Mouse (Mus musculus): ENCODE data around the gene Gm49383.
A peak's percentile ranks its signal among the peaks of the same experiment; 100 is the strongest.
"Not testable (repeated sequence)": the region's sequence is repeated elsewhere in the genome, so short reads cannot be mapped to it uniquely, and the experiment has no call there.

Gm49383 gene

DNA sequence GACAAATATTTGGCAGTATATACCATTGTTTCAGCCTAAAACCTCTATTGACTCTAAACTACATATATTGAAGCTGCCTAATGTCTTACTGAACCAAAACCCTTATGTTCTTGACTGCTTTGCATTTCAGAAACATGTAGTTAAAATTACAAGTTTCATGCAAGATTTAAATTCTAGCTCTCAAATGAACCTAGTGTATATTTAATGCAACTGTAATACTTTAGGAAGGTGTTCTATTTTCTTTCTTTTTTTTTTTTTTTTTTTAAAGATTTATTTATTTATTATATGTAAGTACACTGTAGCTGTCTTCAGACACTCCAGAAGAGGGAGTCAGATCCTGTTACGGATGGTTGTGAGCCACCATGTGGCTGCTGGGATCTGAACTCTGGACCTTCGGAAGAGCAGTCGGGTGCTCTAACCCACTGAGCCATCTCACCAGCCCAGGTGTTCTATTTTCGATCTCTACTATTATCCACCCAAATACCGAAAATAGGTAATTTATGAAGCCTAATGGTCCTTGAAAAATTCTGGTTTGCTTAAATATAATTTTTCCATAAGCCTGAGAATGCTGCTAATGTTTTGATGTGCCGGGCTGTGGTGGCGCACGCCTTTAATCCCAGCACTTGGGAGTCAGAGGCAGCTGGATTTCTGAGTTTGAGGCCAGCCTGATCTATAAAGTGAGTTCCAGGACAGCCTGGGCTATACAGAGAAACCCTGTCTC lies 29.9 kb downstream of the Gm49383 start:
- not testable (repeated sequence) for DNase-seq (ENCODE audit: low spot score in 2 of 2)

DNA sequence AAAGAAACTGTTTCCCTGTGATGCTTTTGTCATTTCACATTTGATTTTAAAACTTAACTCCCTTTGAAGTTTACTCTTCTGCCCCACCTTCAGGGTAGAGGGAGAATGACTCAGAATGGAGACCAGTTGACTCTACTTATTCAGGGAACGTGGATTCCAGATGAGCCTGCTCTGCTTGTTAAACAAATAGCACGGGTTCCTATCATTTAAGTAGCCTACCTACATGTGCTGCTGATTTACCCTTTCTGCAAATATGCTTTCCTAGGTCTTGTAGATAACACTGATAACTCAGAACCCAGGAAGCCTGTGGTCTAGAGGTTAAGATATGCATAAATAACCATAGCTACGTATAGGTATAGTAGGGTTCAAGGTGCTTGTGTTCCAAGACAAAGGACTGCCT lies 32.0 kb downstream of the Gm49383 start:
- no peak for DNase-seq (ENCODE audit: low spot score in 2 of 2)

- DNase-seq (ENCODE audit: low spot score in 2 of 2) = not testable (repeated sequence)
These were observed 33.3 kb downstream of the Gm49383 start for GRCm38 (mm10) chr12:69163586-69163985.

DNA sequence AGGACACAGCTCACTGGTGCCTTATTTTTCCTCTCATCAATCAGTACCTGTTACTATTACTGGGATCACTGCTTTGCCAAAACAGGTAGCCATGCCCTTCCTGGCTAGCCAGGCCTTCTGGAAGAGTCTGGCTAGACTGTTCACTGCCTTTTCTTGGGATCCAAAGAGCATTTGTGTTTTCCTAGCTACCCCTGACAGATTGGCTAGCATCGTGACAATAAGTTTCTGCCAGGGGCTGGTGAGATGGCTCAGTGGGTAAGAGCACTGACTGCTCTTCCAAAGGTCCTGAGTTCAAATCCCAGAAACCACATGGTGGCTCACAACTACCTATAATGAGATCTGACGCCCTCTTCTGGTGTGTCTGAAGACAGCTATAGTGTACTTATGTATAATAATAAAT lies 36.2 kb downstream of the Gm49383 start:
- DNase-seq (ENCODE audit: low spot score in 2 of 2) = not testable (repeated sequence)

- DNase-seq (ENCODE audit: low spot score in 2 of 2) = no peak
These were observed 37.3 kb downstream of the Gm49383 start for GRCm38 (mm10) chr12:69159578-69159940.

DNA sequence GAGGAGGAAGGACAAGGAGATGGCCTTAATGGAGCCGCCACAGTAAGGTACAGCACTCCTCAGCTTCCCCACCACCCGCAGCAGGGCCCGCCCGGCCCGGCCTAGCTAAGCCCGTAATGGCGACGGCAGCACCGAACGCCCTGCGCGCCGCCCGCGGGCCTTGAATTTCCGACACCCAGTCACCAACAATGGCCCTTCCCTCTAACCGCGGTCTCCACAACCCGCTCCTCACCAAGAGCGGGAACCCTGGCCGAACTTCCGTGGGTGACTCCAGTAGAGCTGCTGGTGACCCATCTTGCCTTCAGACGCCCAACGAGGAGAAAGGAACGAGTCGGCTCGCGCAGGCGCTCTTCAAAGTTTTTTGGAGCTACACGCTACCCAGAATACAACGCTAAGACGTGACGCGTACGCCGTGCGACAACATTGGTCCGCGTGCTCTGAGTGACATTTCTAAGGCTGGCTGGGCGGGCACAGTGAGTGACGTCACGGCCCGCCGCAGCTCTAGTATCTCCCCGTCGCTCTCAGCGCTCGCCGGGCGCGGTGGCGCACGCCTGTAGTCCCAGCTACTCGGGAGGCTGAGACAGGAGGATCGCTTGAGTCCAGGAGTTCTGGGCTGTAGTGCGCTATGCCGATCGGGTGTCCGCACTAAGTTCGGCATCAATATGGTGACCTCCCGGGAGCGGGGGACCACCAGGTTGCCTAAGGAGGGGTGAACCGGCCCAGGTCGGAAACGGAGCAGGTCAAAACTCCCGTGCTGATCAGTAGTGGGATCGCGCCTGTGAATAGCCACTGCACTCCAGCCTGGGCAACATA lies 37.9 kb downstream of the Gm49383 start, which contains the start of gene Rps29:
Rps29 (minus strand) TSS at position 422 of the 813 bp plus-strand sequence.
- DNase-seq (ENCODE audit: low spot score in 2 of 2) = peak; percentile 95 to 99

DNA sequence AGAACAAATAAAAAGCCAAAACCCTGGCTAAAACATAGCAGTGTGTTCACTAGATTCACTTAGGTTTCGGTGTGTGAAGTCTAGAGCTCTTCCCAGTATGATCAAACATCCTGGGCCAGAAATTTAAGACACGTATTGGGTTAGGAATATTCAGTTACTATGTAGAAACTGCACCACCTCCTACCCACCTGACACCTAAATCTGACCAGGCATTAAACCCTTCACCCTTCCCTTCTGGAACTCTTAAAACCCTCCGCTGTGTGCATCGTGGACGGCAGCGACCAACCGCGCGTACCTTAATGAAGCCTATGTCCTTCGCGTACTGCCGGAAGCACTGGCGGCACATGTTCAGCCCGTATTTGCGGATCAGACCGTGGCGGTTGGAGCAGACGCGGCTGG lies 38.5 kb downstream of the Gm49383 start:
- no peak for DNase-seq (ENCODE audit: low spot score in 2 of 2)

DNA sequence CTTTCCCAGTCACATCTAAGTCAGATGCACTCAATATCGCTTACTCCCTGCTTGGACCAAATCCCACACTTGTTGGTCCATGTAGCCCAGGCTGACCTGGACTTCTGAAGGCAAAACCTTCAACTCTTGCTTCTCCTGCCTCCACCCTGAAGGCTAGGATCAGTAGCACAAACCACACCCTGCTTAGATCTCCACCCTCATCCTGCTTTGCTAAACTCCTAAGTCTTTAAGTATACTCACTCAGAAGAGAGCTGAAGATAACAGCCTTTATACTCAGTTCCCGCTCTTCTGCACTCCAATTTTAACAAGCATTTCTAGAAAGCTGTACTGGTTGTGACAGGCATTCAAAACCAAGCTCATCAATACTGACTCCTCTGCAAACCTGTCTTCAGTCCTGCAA lies 39.8 kb downstream of the Gm49383 start:
- no peak for DNase-seq (ENCODE audit: low spot score in 2 of 2)

DNA sequence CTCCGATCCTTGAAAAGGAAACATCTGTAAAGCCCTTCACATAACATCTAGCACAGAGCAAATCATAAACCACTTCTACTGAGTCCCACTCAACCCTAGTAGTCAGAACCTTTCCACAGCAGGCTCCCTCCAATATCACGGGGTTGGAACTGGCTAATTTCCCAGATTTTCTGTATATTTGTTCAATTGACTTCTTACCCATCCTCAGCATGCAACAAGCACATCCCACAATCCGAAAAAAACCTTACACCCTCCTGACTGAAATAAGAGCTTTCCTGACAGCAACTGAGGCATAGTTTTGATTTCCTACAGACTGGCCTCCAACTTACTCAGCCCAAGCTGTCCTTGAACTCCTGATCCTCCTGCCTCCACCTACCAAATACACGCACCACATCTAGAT lies 40.5 kb downstream of the Gm49383 start:
- no peak for DNase-seq (ENCODE audit: low spot score in 2 of 2)

DNA sequence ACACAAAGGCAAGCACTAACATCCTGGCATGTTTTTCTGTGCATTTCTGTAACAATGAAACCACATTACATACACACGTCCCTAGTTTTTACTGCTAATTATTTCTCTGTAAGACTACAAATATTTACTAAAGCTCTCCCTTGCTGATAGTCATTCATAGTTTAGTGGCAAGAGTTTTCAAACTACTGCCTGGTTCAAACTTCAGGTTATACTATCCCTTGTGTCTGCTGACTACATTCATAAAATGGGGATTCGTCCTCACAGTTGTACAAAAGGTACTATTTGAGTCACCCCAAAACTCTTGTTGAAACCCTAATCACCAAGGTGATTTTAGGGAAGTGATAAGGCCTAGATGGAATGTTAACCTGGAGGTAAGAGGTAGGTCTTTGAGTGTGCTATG lies 41.0 kb downstream of the Gm49383 start:
- DNase-seq (ENCODE audit: low spot score in 2 of 2) = no peak

DNA sequence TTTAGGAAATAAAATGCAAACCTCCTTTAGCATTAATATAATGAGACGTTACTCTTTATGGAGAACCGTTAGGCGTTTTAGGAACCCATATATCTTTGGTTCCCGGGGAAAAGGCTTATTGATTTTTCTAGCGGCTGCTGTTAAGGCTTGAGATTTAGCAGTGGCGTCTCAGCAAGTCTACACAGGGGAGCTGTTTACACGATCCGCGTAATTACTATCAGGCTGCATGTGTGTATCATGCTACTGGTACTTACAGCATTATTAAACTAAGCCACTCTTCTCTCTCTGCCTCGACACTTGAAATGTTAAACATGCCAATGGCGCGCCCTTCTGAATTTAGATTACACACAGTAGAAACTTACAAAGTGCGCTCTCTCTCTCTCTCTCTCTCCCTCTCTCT lies 46.9 kb downstream of the Gm49383 start:
- DNase-seq (ENCODE audit: low spot score in 2 of 2) = no peak

DNA sequence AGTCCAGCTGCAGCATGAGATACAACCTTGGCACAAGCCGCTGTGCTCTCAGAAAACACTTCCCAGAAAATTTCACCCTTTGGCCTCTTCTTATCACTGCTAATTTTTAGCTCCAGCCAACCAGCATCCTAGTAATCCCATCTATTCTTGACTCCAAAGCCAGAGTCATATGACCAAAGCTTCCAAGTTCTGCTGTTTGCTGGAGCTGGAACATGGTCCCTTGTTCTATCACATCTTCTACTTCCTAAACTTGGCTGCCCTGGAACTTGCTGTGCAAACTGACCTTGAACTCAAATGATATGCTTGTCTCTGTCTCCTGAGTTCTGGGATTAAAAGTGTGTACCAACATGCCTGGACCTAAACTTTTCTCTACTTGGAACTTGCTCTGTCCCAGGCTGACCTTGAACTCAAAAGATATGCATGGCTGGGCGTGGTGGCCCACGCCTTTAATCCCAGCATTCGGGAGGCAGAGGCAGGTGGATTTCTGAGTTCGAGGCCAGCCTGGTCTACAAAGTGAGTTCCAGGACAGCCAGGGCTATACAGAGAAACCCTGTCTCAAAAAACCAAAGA lies 49.7 kb downstream of the Gm49383 start:
- DNase-seq (ENCODE audit: low spot score in 2 of 2) = no peak

DNA sequence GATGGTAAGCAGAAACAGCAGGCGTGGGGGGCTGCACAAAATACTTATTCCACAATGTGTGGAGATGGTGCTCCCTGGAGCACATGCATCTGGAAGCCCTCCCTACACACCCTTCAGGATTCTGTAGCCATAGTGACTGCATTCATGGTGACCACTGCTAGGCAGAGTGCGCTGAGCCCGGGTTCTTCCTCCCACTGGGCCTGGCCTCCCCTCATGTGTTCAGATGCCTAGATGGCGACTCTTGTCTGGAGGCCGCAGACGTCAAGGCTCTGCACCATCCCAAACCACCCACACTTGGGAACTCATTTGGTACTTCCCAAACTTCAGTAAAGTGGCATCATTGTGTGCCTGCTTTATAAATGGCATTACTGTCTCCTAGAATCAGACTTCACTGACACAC lies 53.4 kb downstream of the Gm49383 start:
- DNase-seq (ENCODE audit: low spot score in 2 of 2) = no peak

DNA sequence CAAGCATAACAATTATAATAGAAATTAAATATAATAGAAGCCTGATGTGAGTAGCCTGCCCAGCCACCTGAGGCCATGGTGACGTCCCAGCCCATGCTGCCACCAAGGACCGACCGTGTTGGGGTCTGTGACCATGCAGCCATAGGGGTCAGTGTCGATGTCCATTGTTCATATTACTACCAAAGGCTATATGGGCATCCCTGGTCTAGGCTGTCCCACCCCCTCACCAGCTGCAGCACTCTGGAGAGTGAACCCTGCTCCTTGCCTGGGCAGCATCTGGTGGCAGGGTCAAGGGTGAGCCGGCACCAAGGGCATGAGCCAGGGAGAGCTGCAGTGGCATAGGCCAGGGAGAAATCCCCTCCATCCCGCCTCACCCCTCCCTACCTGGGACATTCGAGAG lies 57.1 kb downstream of the Gm49383 start:
- no peak for DNase-seq (ENCODE audit: low spot score in 2 of 2)

DNA sequence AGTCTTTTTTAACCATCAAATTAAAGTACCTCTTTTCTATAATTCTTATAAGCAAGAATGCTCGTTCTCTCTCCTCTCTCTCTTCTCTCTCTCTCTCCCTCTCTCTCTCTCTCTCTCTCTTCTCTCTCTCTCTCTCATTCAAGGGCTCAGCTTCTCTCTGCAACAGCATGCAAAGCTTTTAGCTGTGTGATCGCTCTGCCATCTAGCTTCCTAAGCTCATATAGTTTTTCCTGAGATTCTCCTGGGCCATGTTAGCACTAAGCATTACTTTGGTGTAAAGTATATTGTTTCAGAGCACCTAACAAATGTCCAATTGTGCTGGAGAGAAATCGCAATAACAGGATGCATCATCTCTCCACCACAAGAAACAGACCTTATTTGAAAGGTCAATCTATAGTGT lies 57.7 kb downstream of the Gm49383 start:
- no peak for DNase-seq (ENCODE audit: low spot score in 2 of 2)
